Mouse (Mus musculus): ENCODE measurements around the gene Mettl7a3.

DNA sequence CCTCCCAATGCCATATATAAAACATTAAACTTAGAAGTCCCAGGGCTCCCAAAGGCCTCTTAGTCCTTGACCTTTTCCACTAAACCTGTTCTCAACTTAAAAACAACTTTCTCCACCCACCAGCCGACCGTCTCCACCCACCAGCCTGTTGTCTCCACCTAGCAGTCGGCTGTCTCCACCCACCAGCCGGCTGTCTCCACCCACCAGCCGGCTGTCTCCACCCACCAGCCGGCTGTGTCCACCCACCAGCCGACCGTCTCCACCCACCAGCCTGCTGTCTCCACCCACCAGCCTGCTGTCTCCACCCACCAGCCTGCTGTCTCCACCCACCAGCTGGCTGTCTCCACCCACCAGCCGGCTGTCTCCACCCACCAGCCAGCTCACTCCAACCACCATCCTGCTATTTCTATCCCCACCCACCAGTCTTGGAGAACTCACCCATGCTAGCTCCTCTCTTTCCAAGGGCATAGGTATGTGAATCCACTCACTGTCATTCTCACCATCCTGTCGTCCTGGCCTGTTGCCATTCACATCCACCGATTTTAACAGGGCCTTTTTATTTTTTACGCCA lies 10.6 kb upstream of the Mettl7a3 start:
- TF ChIP-seq POLR2A (IDR thresholded peaks at IDR 0.05; ENCODE audit: borderline replicate concordance, insufficient read depth, low read length) (no peak), CTCF (IDR thresholded peaks at IDR 0.05; ENCODE audit: borderline replicate concordance, insufficient read depth, low read depth, low read length) (no peak)
